Mouse (Mus musculus) CH12.LX (cell line): Measurements from ENCODE around the gene 1190005I06Rik. TPM values are rescaled to one million over a fixed set of nuclear protein-coding genes. Genes with fewer than 3 reads are reported as not detected.

Source experiments
- DNase-seq: peaks from one replicate; pipeline ENCODE4 v3.0.0-alpha.2; 2013; ENCODE audit errors: extremely low read depth
- H3K27ac ChIP-seq: 2 replicates; pipeline ENCODE4 v1.5.1; 2012; ENCODE audit warnings: low read depth, mild to moderate bottlenecking, control low read depth, moderate library complexity; ENCODE audit not compliant: insufficient read depth
- H3K27me3 ChIP-seq: replicated peaks from 2 replicates; pipeline ENCODE3; 2012; ENCODE audit warnings: inconsistent platforms
- H3K36me3 ChIP-seq, 2 experiments: replicated peaks in 1 of 2; 2 replicates each; pipeline versions ENCODE3 to v1.6.1; 2012; ENCODE audit warnings: inconsistent platforms in 1 of 2, low read length in 1 of 2, mild to moderate bottlenecking in 1 of 2, mixed read lengths in 1 of 2, moderate library complexity in 1 of 2; ENCODE audit not compliant: control insufficient read depth in 1 of 2, insufficient read depth in 1 of 2
- H3K4me1 ChIP-seq, 2 experiments: 2 replicates each; pipeline ENCODE4 v1.6.1; 2012; ENCODE audit warnings: inconsistent platforms in 1 of 2, moderate library complexity in 1 of 2; ENCODE audit not compliant: insufficient read depth in 2 of 2, control insufficient read depth in 1 of 2
- H3K4me2 ChIP-seq: 2 replicates; pipeline ENCODE4 v1.6.1; 2012; ENCODE audit warnings: low read depth, mild to moderate bottlenecking, control low read depth; ENCODE audit not compliant: poor library complexity, insufficient read depth, severe bottlenecking
- H3K4me3 ChIP-seq, 3 experiments: fragments of 150-350 bp in 1 of 3; sonication (generic) in 1 of 3; replicated peaks in 1 of 3; 2 replicates each; pipeline versions ENCODE3 to v1.5.1; 2011 to 2012; ENCODE audit warnings: low read depth in 2 of 3, low read length in 2 of 3, mild to moderate bottlenecking in 2 of 3, moderate library complexity in 2 of 3, control low read depth in 1 of 3, improper control_type of control experiment in 1 of 3, inconsistent platforms in 1 of 3, mixed read lengths in 1 of 3; ENCODE audit not compliant: poor library complexity in 1 of 3
- H3K79me2 ChIP-seq: replicated peaks from 2 replicates; pipeline ENCODE4 v1.6.1; 2012; ENCODE audit warnings: mild to moderate bottlenecking, moderate library complexity; ENCODE audit not compliant: control insufficient read depth, poor library complexity, insufficient read depth, severe bottlenecking; ENCODE audit errors: extremely low read depth
- H3K9ac ChIP-seq: 2 replicates; pipeline ENCODE4 v1.6.1; 2012; ENCODE audit warnings: low read depth, mild to moderate bottlenecking, control low read depth, moderate library complexity; ENCODE audit not compliant: insufficient read depth
- H3K9me3 ChIP-seq: replicated peaks from 2 replicates; pipeline ENCODE3; 2012; ENCODE audit warnings: low read length, inconsistent platforms, mixed read lengths
- CHD1 ChIP-seq: IDR thresholded peaks from 2 replicates; pipeline ENCODE4 v1.6.1; 2012; ENCODE audit warnings: low read depth, low read length, improper control_type of control experiment, inconsistent platforms
- E2F4 ChIP-seq: IDR thresholded peaks from 2 replicates; pipeline ENCODE4 v1.6.1; 2011; ENCODE audit warnings: low read depth, low read length, improper control_type of control experiment; ENCODE audit not compliant: insufficient replicate concordance
- IRF4 ChIP-seq: IDR thresholded peaks from 2 replicates; pipeline ENCODE4 v1.6.1; 2014; ENCODE audit warnings: low read depth, mild to moderate bottlenecking, inconsistent platforms, low read length, improper control_type of control experiment
- JUND ChIP-seq: conservative IDR thresholded peaks from 2 replicates; pipeline ENCODE4 v1.6.1; 2011; ENCODE audit warnings: low read depth, low read length, improper control_type of control experiment
- MAFK ChIP-seq: IDR thresholded peaks from 2 replicates; pipeline ENCODE4 v1.6.1; 2011; ENCODE audit warnings: low read length, improper control_type of control experiment; ENCODE audit not compliant: insufficient replicate concordance
- MAX ChIP-seq: IDR thresholded peaks from 2 replicates; pipeline ENCODE4 v1.6.1; 2011; ENCODE audit warnings: low read length, improper control_type of control experiment
- MEF2A ChIP-seq: IDR thresholded peaks from 2 replicates; pipeline ENCODE4 v1.6.1; 2014; ENCODE audit warnings: low read depth, mild to moderate bottlenecking, inconsistent platforms, low read length, improper control_type of control experiment, borderline replicate concordance
- MXI1 ChIP-seq: IDR thresholded peaks from 2 replicates; pipeline ENCODE4 v1.6.1; 2011; ENCODE audit warnings: mild to moderate bottlenecking, low read depth, low read length, improper control_type of control experiment
- MYC ChIP-seq: IDR thresholded peaks from 2 replicates; pipeline ENCODE4 v1.6.1; 2011; ENCODE audit warnings: low read depth, mild to moderate bottlenecking, improper control_type of control experiment, low read length
- NELFE ChIP-seq: IDR thresholded peaks from 2 replicates; pipeline ENCODE4 v1.6.1; 2011; ENCODE audit warnings: low read depth, low read length, improper control_type of control experiment
- NRF1 ChIP-seq: IDR thresholded peaks from 2 replicates; pipeline ENCODE4 v1.6.1; 2014; ENCODE audit warnings: low read depth, mild to moderate bottlenecking, inconsistent platforms, low read length, improper control_type of control experiment, moderate library complexity
- POLR2A ChIP-seq: IDR thresholded peaks from 2 replicates; pipeline ENCODE4 v1.6.1; 2011; ENCODE audit warnings: low read depth, mild to moderate bottlenecking, improper control_type of control experiment, low read length
- SIN3A ChIP-seq: IDR thresholded peaks from 2 replicates; pipeline ENCODE4 v1.6.1; 2012; ENCODE audit warnings: low read length, improper control_type of control experiment, inconsistent platforms
- TBP ChIP-seq: conservative IDR thresholded peaks from 2 replicates; pipeline ENCODE4 v1.6.1; 2011; ENCODE audit warnings: low read depth, low read length, improper control_type of control experiment
- TCF12 ChIP-seq: IDR thresholded peaks from 2 replicates; pipeline ENCODE4 v1.6.1; 2014; ENCODE audit warnings: low read depth, mild to moderate bottlenecking, inconsistent platforms, low read length, improper control_type of control experiment
- USF2 ChIP-seq: conservative IDR thresholded peaks from 2 replicates; pipeline ENCODE4 v1.6.1; 2011; ENCODE audit warnings: low read depth, low read length, improper control_type of control experiment
- ZMIZ1 ChIP-seq: IDR thresholded peaks from 2 replicates; pipeline ENCODE4 v1.6.1; 2012; ENCODE audit warnings: low read depth, mild to moderate bottlenecking, inconsistent platforms, low read length, improper control_type of control experiment
- ZNF384 ChIP-seq: IDR thresholded peaks from 2 replicates; pipeline ENCODE4 v1.6.1; 2012; ENCODE audit warnings: low read depth, low read length, improper control_type of control experiment, inconsistent platforms
- dilution Hi-C: fragments of 300-500 bp; cut with MboI; formaldehyde crosslinking; loops from 2 replicates; pipeline ENCODE4 v1.14.3; 2020; ENCODE audit warnings: low sequenced_read_pairs; ENCODE audit not compliant: extremely low pct_unique_long_range_greater_than_20kb, extremely low pct_ligation_motif_present
- in situ Hi-C: fragments of 300-500 bp; cut with MboI; formaldehyde crosslinking; loops from 3 replicates; pipeline ENCODE4 v1.14.3; 2019; ENCODE audit warnings: low sequenced_read_pairs, low pct_ligation_motif_present, low pct_unique_long_range_greater_than_20kb, mixed read lengths
- polyA plus RNA-seq: library from polyadenylated mRNA; unstranded; fragments of >175 nt; gene quantifications from 2 replicates; pipeline ENCODE4 v1.2.1, GENCODE M21; 2012; ENCODE audit warnings: low read depth; ENCODE audit not compliant: insufficient read length
- total RNA-seq, 2 experiments: library from RNA; depleted of rRNA; stranded (reverse); fragments of 300-350 nt in 1 of 2; fragments of >200 nt in 1 of 2; gene quantifications; 2 replicates each; pipeline ENCODE4 v1.2.3; 2012 to 2014

The 1190005I06Rik gene
- total and polyA plus RNA-seq, 3 experiments, result 0.36 to 0.85 TPM; not detected in 1

DNA sequence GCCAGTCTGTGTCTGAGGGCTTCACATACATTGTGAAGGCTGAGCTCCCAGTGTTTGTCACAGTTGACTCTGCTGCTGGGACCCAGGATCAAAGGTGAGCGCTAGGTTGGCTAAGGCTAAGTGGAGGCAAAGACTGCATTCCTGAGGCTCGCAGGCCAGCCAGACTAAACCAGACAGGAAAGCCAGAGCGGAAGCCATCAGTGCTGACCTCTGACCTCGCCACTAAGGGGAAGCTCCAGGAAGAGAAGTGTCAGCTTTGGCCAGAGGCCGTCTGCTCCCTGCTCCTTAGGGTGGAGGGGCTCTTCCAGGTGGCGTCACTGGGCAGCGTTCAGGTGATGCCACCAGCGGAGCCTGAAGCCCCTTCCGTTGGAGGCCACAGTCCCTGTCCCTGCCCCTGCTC is 71.6 kb downstream of the 1190005I06Rik start:
- in situ Hi-C loops, result no loop called here
- Histone ChIP-seq H3K4me2 (no peak overlapping the region), H3K9ac (no peak overlapping the region), H3K36me3 (peaks cover 97 to 99% of the 10 kb centered on the region in 2 experiments), H3K9me3 (no peaks in the 10 kb centered on the region), H3K27ac (no peak overlapping the region), H3K4me1 (peaks cover 0 to 10% of the 10 kb centered on the region in 2 experiments; a peak in 2 of 4 replicates), H3K79me2 (no peaks in the 10 kb centered on the region; the same call in 1 of the 2 replicates), H3K27me3 (no peaks in the 10 kb centered on the region), H3K4me3 (no peak overlapping the region)
- DNase-seq, result no peak
- dilution Hi-C loops, result no loop called here
- TF ChIP-seq MXI1, result no peak
- TF ChIP-seq JUND, result no peak
- no peak for TF ChIP-seq MAX
- no peak for TF ChIP-seq E2F4
- TF ChIP-seq ZNF384, result no peak
- no peak for TF ChIP-seq MAFK
- TF ChIP-seq POLR2A, result no peak
- no peak for TF ChIP-seq CHD1
- TF ChIP-seq TCF12, result no peak
- no peak for TF ChIP-seq NELFE
- no peak for TF ChIP-seq MEF2A
- TF ChIP-seq NRF1, result no peak
- no peak for TF ChIP-seq SIN3A

DNA sequence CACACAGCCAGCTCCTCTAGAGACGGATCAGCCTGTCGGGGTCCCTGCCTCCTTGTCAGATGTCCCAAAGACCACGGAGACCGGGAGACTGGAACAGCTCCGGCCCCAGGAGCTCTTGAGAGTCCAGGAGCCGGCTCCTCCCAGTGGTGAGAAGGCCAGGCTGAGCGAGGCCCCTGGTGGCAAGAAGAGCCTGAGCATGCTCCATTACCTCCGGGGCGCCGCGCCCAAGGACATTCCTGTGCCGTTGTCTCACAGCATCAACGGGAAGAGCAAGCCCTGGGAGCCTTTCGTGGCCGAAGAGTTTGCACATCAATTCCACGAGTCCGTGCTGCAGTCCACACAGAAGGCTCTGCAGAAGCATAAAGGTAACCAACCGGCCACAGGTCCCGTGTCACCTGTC is 72.5 kb downstream of the 1190005I06Rik start:
- H3K9me3 ChIP-seq, result no peaks in the 10 kb centered on the region
- TF ChIP-seq JUND (no peak), TBP (no peak), ZMIZ1 (no peak), IRF4 (no peak), USF2 (no peak), TCF12 (no peak), MYC (no peak), CHD1 (no peak), MAFK (no peak), MAX (no peak), E2F4 (no peak)
- TF ChIP-seq, all 38 proteins: peak for 0
- dilution Hi-C loops, result no loop called here
- H3K4me2 ChIP-seq, result no peak overlapping the region
- no peak overlapping the region for H3K9ac ChIP-seq
- H3K4me1 ChIP-seq, result peaks cover 0 to 12% of the 10 kb centered on the region in 2 experiments; a peak in 2 of 4 replicates
- in situ Hi-C loops, result no loop called here
- no peak overlapping the region for H3K27ac ChIP-seq
- no peaks in the 10 kb centered on the region for H3K27me3 ChIP-seq
- no peaks in the 10 kb centered on the region; the same call in 1 of the 2 replicates for H3K79me2 ChIP-seq
- H3K36me3 ChIP-seq, result peaks cover 95 to 99% of the 10 kb centered on the region in 2 experiments
- DNase-seq, result no peak
- no peak overlapping the region for H3K4me3 ChIP-seq
